Mouse (Mus musculus) CH12.LX (cell line): ENCODE measurements at regions not wholly inside any gene's neighbourhood (a gene's known extent, or its start where the extent isn't known, plus 50 kb on each side); places are given as distances from the start of the nearest gene placed in this dataset.

Source experiments
- DNase-seq: peaks from one replicate; pipeline ENCODE4 v3.0.0-alpha.2; 2013; ENCODE audit errors: extremely low read depth
- H3K27ac ChIP-seq: 2 replicates; pipeline ENCODE4 v1.5.1; 2012; ENCODE audit warnings: low read depth, mild to moderate bottlenecking, control low read depth, moderate library complexity; ENCODE audit not compliant: insufficient read depth
- H3K27me3 ChIP-seq: replicated peaks from 2 replicates; pipeline ENCODE3; 2012; ENCODE audit warnings: inconsistent platforms
- H3K36me3 ChIP-seq, 2 experiments: replicated peaks in 1 of 2; 2 replicates each; pipeline versions ENCODE3 to v1.6.1; 2012; ENCODE audit warnings: inconsistent platforms in 1 of 2, low read length in 1 of 2, mild to moderate bottlenecking in 1 of 2, mixed read lengths in 1 of 2, moderate library complexity in 1 of 2; ENCODE audit not compliant: control insufficient read depth in 1 of 2, insufficient read depth in 1 of 2
- H3K4me1 ChIP-seq, 2 experiments: 2 replicates each; pipeline ENCODE4 v1.6.1; 2012; ENCODE audit warnings: inconsistent platforms in 1 of 2, moderate library complexity in 1 of 2; ENCODE audit not compliant: insufficient read depth in 2 of 2, control insufficient read depth in 1 of 2
- H3K4me2 ChIP-seq: 2 replicates; pipeline ENCODE4 v1.6.1; 2012; ENCODE audit warnings: low read depth, mild to moderate bottlenecking, control low read depth; ENCODE audit not compliant: poor library complexity, insufficient read depth, severe bottlenecking
- H3K4me3 ChIP-seq, 3 experiments: fragments of 150-350 bp in 1 of 3; sonication (generic) in 1 of 3; replicated peaks in 1 of 3; 2 replicates each; pipeline versions ENCODE3 to v1.5.1; 2011 to 2012; ENCODE audit warnings: low read depth in 2 of 3, low read length in 2 of 3, mild to moderate bottlenecking in 2 of 3, moderate library complexity in 2 of 3, control low read depth in 1 of 3, improper control_type of control experiment in 1 of 3, inconsistent platforms in 1 of 3, mixed read lengths in 1 of 3; ENCODE audit not compliant: poor library complexity in 1 of 3
- H3K79me2 ChIP-seq: replicated peaks from 2 replicates; pipeline ENCODE4 v1.6.1; 2012; ENCODE audit warnings: mild to moderate bottlenecking, moderate library complexity; ENCODE audit not compliant: control insufficient read depth, poor library complexity, insufficient read depth, severe bottlenecking; ENCODE audit errors: extremely low read depth
- H3K9ac ChIP-seq: 2 replicates; pipeline ENCODE4 v1.6.1; 2012; ENCODE audit warnings: low read depth, mild to moderate bottlenecking, control low read depth, moderate library complexity; ENCODE audit not compliant: insufficient read depth
- H3K9me3 ChIP-seq: replicated peaks from 2 replicates; pipeline ENCODE3; 2012; ENCODE audit warnings: low read length, inconsistent platforms, mixed read lengths
- CHD2 ChIP-seq: IDR thresholded peaks from 2 replicates; pipeline ENCODE4 v1.6.1; 2011; ENCODE audit warnings: low read length, improper control_type of control experiment
- CTCF ChIP-seq, 2 experiments: IDR thresholded peaks in 1 of 2; conservative IDR thresholded peaks in 1 of 2; 2 replicates each; pipeline ENCODE4 v1.5.1; 2011 to 2012; ENCODE audit warnings: low read depth in 2 of 2, low read length in 2 of 2, improper control_type of control experiment in 1 of 2, inconsistent platforms in 1 of 2, mild to moderate bottlenecking in 1 of 2, moderate library complexity in 1 of 2
- E2F4 ChIP-seq: IDR thresholded peaks from 2 replicates; pipeline ENCODE4 v1.6.1; 2011; ENCODE audit warnings: low read depth, low read length, improper control_type of control experiment; ENCODE audit not compliant: insufficient replicate concordance
- ELF1 ChIP-seq: IDR thresholded peaks from 2 replicates; pipeline ENCODE4 v1.6.1; 2014; ENCODE audit warnings: low read depth, mild to moderate bottlenecking, inconsistent platforms, low read length, improper control_type of control experiment
- EP300 ChIP-seq: IDR thresholded peaks from 2 replicates; pipeline ENCODE4 v1.6.1; 2011; ENCODE audit warnings: low read length, improper control_type of control experiment
- ETS1 ChIP-seq: conservative IDR thresholded peaks from 2 replicates; pipeline ENCODE4 v1.6.1; 2012; ENCODE audit warnings: low read depth, mild to moderate bottlenecking, inconsistent platforms, low read length, improper control_type of control experiment, moderate library complexity
- HCFC1 ChIP-seq: IDR thresholded peaks from 2 replicates; pipeline ENCODE4 v1.6.1; 2012; ENCODE audit warnings: low read depth, mild to moderate bottlenecking, inconsistent platforms, low read length, improper control_type of control experiment
- IRF4 ChIP-seq: IDR thresholded peaks from 2 replicates; pipeline ENCODE4 v1.6.1; 2014; ENCODE audit warnings: low read depth, mild to moderate bottlenecking, inconsistent platforms, low read length, improper control_type of control experiment
- JUN ChIP-seq: IDR thresholded peaks from 2 replicates; pipeline ENCODE4 v1.6.1; 2011; ENCODE audit warnings: low read depth, mild to moderate bottlenecking, low read length, improper control_type of control experiment, moderate library complexity; ENCODE audit not compliant: insufficient read depth
- KAT2A ChIP-seq: IDR thresholded peaks from 2 replicates; pipeline ENCODE4 v1.6.1; 2012; ENCODE audit warnings: low read length, improper control_type of control experiment, inconsistent platforms; ENCODE audit not compliant: insufficient replicate concordance
- MAX ChIP-seq: IDR thresholded peaks from 2 replicates; pipeline ENCODE4 v1.6.1; 2011; ENCODE audit warnings: low read length, improper control_type of control experiment
- MAZ ChIP-seq: IDR thresholded peaks from 2 replicates; pipeline ENCODE4 v1.6.1; 2012; ENCODE audit warnings: low read depth, mild to moderate bottlenecking, inconsistent platforms, low read length, improper control_type of control experiment, moderate library complexity
- RAD21 ChIP-seq: IDR thresholded peaks from 2 replicates; pipeline ENCODE4 v1.6.1; 2011; ENCODE audit warnings: low read depth, mild to moderate bottlenecking, low read length, improper control_type of control experiment, moderate library complexity
- RCOR1 ChIP-seq: conservative IDR thresholded peaks from 2 replicates; pipeline ENCODE4 v1.6.1; 2012; ENCODE audit warnings: low read depth, mild to moderate bottlenecking, inconsistent platforms, low read length, improper control_type of control experiment
- SIN3A ChIP-seq: IDR thresholded peaks from 2 replicates; pipeline ENCODE4 v1.6.1; 2012; ENCODE audit warnings: low read length, improper control_type of control experiment, inconsistent platforms
- SMC3 ChIP-seq: IDR thresholded peaks from 2 replicates; pipeline ENCODE4 v1.6.1; 2011; ENCODE audit warnings: low read depth, low read length, improper control_type of control experiment
- TBP ChIP-seq: conservative IDR thresholded peaks from 2 replicates; pipeline ENCODE4 v1.6.1; 2011; ENCODE audit warnings: low read depth, low read length, improper control_type of control experiment
- ZC3H11A ChIP-seq: IDR thresholded peaks from 2 replicates; pipeline ENCODE4 v1.6.1; 2012; ENCODE audit warnings: low read depth, mild to moderate bottlenecking, inconsistent platforms, low read length, improper control_type of control experiment
- ZMIZ1 ChIP-seq: IDR thresholded peaks from 2 replicates; pipeline ENCODE4 v1.6.1; 2012; ENCODE audit warnings: low read depth, mild to moderate bottlenecking, inconsistent platforms, low read length, improper control_type of control experiment
- ZNF384 ChIP-seq: IDR thresholded peaks from 2 replicates; pipeline ENCODE4 v1.6.1; 2012; ENCODE audit warnings: low read depth, low read length, improper control_type of control experiment, inconsistent platforms
- dilution Hi-C: fragments of 300-500 bp; cut with MboI; formaldehyde crosslinking; loops from 2 replicates; pipeline ENCODE4 v1.14.3; 2020; ENCODE audit warnings: low sequenced_read_pairs; ENCODE audit not compliant: extremely low pct_unique_long_range_greater_than_20kb, extremely low pct_ligation_motif_present
- in situ Hi-C: fragments of 300-500 bp; cut with MboI; formaldehyde crosslinking; loops from 3 replicates; pipeline ENCODE4 v1.14.3; 2019; ENCODE audit warnings: low sequenced_read_pairs, low pct_ligation_motif_present, low pct_unique_long_range_greater_than_20kb, mixed read lengths

DNA sequence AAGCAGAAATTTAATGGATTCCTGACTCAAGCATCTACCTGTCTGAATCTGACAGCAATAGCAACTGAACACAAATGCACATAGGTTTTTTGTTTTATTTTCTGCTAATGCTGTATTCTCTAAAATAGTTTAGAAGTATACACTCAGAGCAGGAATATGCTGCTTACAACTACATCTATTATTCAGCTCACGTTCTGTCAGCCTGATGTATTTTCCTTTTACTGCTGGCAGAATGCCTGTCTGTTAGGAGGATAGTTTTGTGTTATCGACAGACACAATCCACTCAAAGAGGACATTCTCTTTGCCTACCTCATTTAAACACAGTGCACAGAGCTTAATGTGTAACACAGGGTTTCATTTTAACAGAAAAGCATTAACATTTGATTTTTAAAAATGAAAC, 269.8 kb upstream of the Chrm3 start:
- H3K27me3 ChIP-seq, result no peaks in the 10 kb centered on the region
- H3K9ac ChIP-seq, result no peak overlapping the region
- H3K79me2 ChIP-seq, result no peaks in the 10 kb centered on the region
- no peaks in the 10 kb centered on the region for H3K9me3 ChIP-seq
- H3K4me2 ChIP-seq, result no peak overlapping the region
- no peaks in the 10 kb centered on the region for H3K4me1 ChIP-seq
- H3K4me3 ChIP-seq, result no peak overlapping the region
- H3K36me3 ChIP-seq, result no peaks in the 10 kb centered on the region
- TF ChIP-seq CHD2 (no peak), ELF1 (no peak), TBP (no peak), KAT2A (no peak), ETS1 (no peak), ZMIZ1 (no peak), CTCF (conservative IDR thresholded peaks at IDR 0.05 in 1 of 2, IDR thresholded peaks at IDR 0.05 in 1 of 2; ENCODE audit: low read depth in 2 of 2, low read length in 2 of 2) (no peak), EP300 (no peak)
- in situ Hi-C loops (no loop called here), dilution Hi-C loops (no loop called here)
- DNase-seq, result no peak
- H3K27ac ChIP-seq, result no peak overlapping the region

DNA sequence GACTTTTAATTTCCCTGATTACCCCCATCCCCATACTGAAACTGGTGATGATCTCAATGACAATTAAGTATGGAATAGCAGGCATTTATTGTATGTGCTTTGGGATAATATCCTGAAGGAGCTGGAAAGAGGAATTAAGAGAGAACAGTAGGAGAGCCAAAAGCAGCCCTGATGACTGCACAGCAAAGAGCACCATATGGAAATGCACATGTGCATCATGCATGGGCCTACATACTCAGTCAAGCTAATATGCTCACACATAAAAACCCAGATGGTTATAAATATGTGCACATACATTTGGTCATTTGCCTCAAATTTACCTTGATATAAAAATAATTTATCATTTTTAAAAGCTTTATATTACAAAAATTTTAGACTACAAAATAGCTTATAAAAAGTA, 259.0 kb upstream of the Chrm3 start:
- H3K9ac ChIP-seq, result no peak overlapping the region
- no peaks in the 10 kb centered on the region for H3K79me2 ChIP-seq
- H3K4me1 ChIP-seq, result no peaks in the 10 kb centered on the region
- in situ Hi-C loops, result no loop called here
- no peak overlapping the region for H3K4me2 ChIP-seq
- no peaks in the 10 kb centered on the region for H3K9me3 ChIP-seq
- H3K4me3 ChIP-seq, result no peak overlapping the region
- DNase-seq, result no peak
- H3K36me3 ChIP-seq, result no peaks in the 10 kb centered on the region
- TF ChIP-seq ETS1 (no peak), EP300 (no peak), ZMIZ1 (no peak), IRF4 (no peak), MAZ (no peak), KAT2A (no peak), RAD21 (no peak), MAX (no peak), ZC3H11A (no peak), SIN3A (no peak), HCFC1 (no peak), ZNF384 (no peak), SMC3 (no peak), E2F4 (no peak), RCOR1 (no peak), JUN (no peak)
- dilution Hi-C loops, result no loop called here
- no peaks in the 10 kb centered on the region for H3K27me3 ChIP-seq
- no peak overlapping the region for H3K27ac ChIP-seq
